Mouse (Mus musculus) c-Kit-negative CD71-positive TER-119-positive erythroid progenitor cells, embryonic 14.5 days (primary cell): ENCODE results near the gene Panx1.

Experiments
- DNase-seq: peaks from one replicate; pipeline ENCODE4 v3.0.0-alpha.2; 2013; ENCODE audit warnings: low read depth, low spot score

Panx1 gene

GRCm38 (mm10) chr9:14973762-14974161, 71.5 kb downstream of the Panx1 start:
- DNase-seq, result no peak

GRCm38 (mm10) chr9:14970805-14971525, 74.3 kb downstream of the Panx1 start:
- DNase-seq, result no peak

GRCm38 (mm10) chr9:14970211-14970610, 75.1 kb downstream of the Panx1 start:
- no peak for DNase-seq

- no peak for DNase-seq
Measured at GRCm38 (mm10) chr9:14967598-14967997, 77.7 kb downstream of the Panx1 start.

- no peak for DNase-seq
Measured at GRCm38 (mm10) chr9:14966787-14967186, 78.5 kb downstream of the Panx1 start.

- no peak for DNase-seq
Measured at GRCm38 (mm10) chr9:14965368-14965767, 79.9 kb downstream of the Panx1 start.

GRCm38 (mm10) chr9:14962769-14963168, 82.5 kb downstream of the Panx1 start:
- DNase-seq, result no peak

GRCm38 (mm10) chr9:14954659-14955058, 90.6 kb downstream of the Panx1 start:
- DNase-seq, result no peak
